In the genomic region with DNA sequence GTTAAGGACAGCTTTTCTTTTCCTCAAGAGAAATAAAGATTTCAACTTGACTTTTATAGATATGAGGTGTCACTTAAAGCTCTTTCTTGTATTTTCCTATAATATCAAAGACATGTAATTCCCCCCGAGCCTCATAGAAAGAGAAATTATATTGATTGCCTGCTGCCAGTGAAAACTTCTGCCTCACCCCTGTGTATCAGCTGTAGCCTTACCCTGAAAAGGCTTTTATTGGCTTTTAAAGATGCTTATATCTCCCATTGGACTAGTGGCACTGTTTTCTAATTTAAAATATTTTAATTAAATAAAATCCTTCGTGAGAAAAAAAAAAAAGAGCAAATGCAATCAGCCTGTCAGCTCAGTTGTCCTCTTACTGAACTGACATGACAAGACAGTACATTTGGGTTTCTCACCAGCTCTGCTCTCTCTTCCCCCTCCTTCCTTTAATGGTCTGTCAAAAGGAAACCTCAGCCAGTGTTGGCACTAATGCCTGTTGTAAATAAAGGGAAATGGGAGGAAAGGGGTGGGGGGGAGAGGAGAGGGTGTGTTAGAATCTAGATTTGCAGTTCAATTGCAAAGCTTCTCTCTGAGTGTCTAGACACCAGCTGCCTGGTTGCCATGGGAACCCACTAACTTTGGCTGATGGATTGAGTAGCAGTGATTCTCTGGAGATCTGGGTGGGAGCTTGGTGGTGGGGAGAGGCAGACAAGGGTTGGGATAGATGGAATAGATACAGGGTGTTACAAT, we compare ENCODE assay signal across 10 mouse cellular contexts.
A peak's percentile ranks its signal among the peaks of the same experiment; 100 is the strongest.
DNase-seq lines count a peak whose midpoint lies in the region; ATAC-seq and TF ChIP-seq lines count a peak whose summit lies in the region.
"Had no signal": no experiment of that assay in that cellular context is flagged by ENCODE, and none has a peak within 500 bp of the region (broad histone marks: within the 10 kb centered on the region; RNA-seq: fewer than 3 reads in every experiment).

No protein-coding gene starts in this region.

- DNase-seq in kidney, postnatal 10 days, result peak; percentile 8
- no peak for DNase-seq in kidney, postnatal 14 days
- peak; percentile 20 for DNase-seq in gastrocnemius, postnatal 10 days
- peak; percentile 37 to 62 for DNase-seq in left cerebral cortex, adult 2 months (ENCODE audit: extremely low spot score in 1 of 2, low spot score in 2 of 2)
- peak; percentile 91 for DNase-seq in midbrain, embryonic 14.5 days
- no peak for DNase-seq in urinary bladder, adult 2 months (ENCODE audit: low spot score)
- DNase-seq in urinary bladder, adult 18-20 months (ENCODE audit: low spot score in 2 of 2), result no peak
- DNase-seq in kidney, adult 18-20 months, result no peak

- no peaks in the 10 kb centered on the region for H3K9me3 ChIP-seq in midbrain, embryonic 14.5 days (ENCODE audit: control insufficient read depth, low read length)
- H3K9me3 ChIP-seq: megakaryocyte, embryonic 14.5 days had no signal

- H3K9ac ChIP-seq in midbrain, embryonic 14.5 days (replicated peaks; ENCODE audit: low read length), result no peak overlapping the region

- peak; percentile 89 for ATAC-seq in midbrain, embryonic 14.5 days (ENCODE audit: low FRiP score, low TSS enrichment)

- TF ChIP-seq CTCF in left cerebral cortex, adult 2 months (IDR thresholded peaks at IDR 0.05), result no peak

- no peak overlapping the region for H3K4me2 ChIP-seq in midbrain, embryonic 14.5 days (ENCODE audit: low read length)

- H3K27me3 ChIP-seq in midbrain, embryonic 14.5 days (ENCODE audit: control insufficient read depth, insufficient read depth, low read length), result no peaks in the 10 kb centered on the region
- H3K27me3 ChIP-seq: megakaryocyte, embryonic 14.5 days had no signal

- H3K27ac ChIP-seq in left cerebral cortex, adult 2 months, result no peak overlapping the region
- peak overlapping the region; percentile 46 for H3K27ac ChIP-seq in midbrain, embryonic 14.5 days (replicated peaks; ENCODE audit: low read depth, low read length)

- intact Hi-C loops in left cerebral cortex, adult 2 months (cut with DNase I), result no loop called here

- H3K4me3 ChIP-seq in left cerebral cortex, adult 2 months, result no peak overlapping the region
- H3K4me3 ChIP-seq in midbrain, embryonic 14.5 days (replicated peaks; ENCODE audit: low read depth, low read length), result no peak overlapping the region
- H3K4me3 ChIP-seq: erythroblast, embryonic 14.5 days; megakaryocyte, embryonic 14.5 days had no signal

- no peaks in the 10 kb centered on the region for H3K36me3 ChIP-seq in midbrain, embryonic 14.5 days (ENCODE audit: control insufficient read depth, insufficient read depth, low read length)

- 11% methylated on average over 2 of the region's 2 CpGs for WGBS in midbrain, embryonic 14.5 days

- peaks cover 19% of the 10 kb centered on the region for H3K4me1 ChIP-seq in midbrain, embryonic 14.5 days (ENCODE audit: control insufficient read depth, insufficient read depth, low read length)

Comparison
In these comparisons a context has a peak if more than half of its experiments do, and no peak if none do; other contexts are left out.
1. DNase-seq: peak in kidney, postnatal 10 days (single experiment), gastrocnemius, postnatal 10 days (single experiment), left cerebral cortex, adult 2 months (2 of 2) and midbrain, embryonic 14.5 days (single experiment); none in kidney, postnatal 14 days (single experiment), urinary bladder, adult 2 months (single experiment), urinary bladder, adult 18-20 months (0 of 2) and kidney, adult 18-20 months (single experiment).